Mouse (Mus musculus): ENCODE data around the gene Rps11. TPM values are rescaled to one million over a fixed set of nuclear protein-coding genes. Genes with fewer than 3 reads are reported as not detected.

The Rps11 gene
- 1,000 to 10,000 TPM; 1,010 to 1,023 TPM for total RNA-seq (2023)

DNA sequence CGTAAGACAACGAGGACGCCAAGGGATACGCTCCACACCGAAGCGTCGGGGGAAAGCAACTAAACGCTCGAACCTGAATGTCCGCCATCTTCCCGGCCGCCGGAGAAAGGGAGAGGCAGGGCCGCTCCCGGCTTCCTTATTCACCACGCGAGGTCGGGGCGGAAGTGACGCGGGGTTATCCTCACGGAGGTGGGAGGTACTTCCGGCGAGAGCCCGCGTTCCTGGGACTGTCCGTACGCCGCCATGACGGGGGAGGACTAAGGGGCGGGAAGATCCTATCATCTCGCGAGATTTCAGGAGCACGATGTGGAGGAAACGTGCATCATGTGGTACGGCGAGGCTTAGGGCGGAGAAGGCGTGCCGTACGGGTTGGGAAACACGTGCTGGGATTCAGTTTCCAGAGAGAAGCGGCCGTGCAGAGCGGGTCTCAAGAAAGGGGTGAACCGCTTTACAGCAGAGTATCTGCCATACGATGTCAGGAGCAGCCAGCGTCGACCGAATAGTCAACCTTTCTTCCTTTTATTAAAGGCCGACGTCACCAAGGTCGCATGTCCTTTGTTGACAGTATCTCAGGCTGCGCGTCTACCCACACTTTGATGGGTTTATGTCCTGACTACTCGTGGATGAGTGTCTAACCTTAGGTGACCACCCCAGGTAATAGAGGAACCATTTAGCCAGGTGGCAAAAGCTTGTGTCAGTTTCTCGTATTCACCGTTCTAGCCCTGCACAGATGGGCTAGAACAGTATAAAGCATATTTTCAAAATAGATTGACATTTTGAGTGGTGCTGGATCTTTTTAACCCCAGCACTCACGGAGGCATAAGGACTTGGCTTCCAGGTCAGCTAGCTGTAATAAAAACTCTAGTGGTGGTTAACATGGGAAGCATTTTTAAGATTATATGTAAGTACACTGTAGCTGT is at the start of gene Rps11:
TSS of gene Rps11 (minus strand) at position 216 of the 920 bp plus-strand sequence.

DNA sequence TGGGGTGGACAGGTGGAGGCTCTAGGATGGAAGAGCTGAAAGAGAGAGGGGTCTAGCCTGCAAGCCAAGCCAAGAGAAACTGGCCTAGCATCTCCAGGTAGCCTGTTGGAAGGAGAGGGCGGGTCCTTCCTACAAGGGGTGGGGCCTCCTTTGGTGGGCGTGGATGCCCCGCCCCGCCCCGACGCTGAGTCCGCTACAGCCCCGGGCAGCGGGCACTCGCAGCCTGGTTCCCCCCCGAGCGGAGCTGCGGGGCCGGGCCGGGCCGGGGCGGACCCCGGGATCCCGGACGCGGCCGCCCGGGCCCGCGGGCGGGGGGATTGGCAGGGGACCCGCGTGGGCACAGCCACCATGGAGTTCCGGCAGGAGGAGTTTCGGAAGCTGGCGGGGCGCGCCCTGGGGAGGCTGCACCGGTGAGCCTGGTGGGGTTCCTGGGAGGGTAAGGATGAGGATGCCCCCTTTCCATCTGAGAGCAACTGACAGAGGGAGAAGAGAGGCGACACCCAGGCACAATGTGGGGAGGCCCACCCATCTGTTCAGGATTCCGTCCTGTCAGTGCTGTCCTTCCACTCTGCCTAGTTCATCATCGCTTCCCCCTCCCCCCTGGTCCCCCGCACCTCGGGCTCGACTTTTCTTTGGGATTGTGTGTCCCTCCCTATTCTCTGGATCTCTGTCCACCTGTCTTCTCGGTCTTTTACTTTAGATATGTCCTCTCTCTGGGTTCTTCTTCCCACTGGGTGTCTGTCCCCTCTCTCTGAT is 39.7 kb upstream of the Rps11 start, which contains the start of gene Slc17a7:
TSS of gene Slc17a7 (plus strand) at position 215 of the 756 bp plus-strand sequence.

DNA sequence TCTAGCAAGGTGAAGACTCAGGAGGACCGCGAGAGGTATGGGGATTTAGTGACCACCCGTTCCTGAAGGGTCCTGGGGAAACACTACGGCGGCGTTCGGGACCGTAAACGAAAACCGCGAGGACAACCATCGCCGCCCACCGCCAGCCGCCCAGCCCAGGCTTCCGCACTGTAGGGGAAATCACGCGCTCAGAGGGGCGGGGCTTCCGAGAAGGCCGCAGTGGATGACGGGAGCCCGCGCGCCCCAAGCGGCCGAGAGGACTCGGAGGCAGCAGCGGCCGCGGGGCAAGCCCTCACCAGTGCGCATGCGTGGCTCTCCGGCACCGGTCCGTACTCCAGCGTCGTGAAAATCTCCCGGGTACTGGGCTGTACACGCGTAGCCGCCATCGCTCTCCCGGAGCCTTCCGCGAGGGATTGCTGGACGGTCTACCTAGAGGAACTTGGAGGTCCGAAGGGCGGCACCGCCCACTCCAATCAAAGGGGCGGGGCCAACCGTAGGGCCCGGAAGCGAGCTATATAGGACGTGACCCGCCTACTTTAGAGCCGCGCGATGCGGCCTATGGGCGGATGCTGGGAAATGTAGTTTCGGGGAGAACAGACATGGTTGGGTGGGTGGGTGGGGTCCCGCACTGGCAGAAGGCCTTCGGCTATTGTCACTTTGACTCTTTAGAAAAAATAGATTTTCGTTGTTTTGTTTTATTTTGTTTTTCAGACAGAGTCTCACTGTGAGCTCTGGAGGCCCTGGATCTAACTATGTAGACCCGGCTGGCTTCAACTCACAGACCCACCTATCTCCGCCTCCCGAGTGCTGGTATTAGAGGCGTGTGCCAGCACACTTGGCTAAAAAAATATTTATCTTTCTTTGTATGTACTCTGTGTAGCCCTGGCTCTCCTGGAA is 30.1 kb upstream of the Rps11 start, which contains the start of the genes Pih1d1 and Aldh16a1:
TSS of gene Pih1d1 (plus strand) at position 208 of the 897 bp plus-strand sequence.
TSS of gene Aldh16a1 (minus strand) at position 489 of the 897 bp plus-strand sequence.

DNA sequence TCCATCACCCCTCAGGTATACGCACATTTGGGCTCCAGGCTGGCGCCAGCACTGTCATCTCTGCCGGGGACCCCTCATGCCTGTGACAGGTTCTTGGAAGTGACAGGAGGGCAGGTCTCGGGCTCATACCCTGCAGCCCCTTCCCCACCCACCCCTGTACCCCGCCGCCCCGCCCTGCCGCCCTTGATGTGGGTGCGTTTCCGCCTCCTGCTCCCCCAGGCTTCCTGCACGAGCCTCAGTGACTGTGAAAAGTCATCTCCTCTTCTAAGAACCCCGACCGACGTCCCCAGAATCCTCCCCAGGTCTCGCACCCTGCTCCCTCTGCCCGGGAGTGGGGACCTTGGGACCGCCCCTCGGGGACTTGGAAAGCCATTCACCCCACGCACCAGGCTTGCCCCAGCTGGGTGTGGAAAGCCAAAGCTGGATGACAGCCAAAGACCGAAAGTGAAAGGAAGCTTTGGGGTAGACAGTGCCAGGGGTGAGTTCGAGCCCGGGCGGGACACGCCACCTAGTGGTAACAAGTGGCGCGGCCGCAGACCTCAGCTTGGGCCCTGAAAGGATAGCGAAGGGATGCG is 11.8 kb upstream of the Rps11 start, which contains the start of the genes Gm45713 and Flt3l:
TSS of gene Gm45713 (minus strand) at position 239 of the 575 bp plus-strand sequence.
TSS of gene Flt3l (minus strand) at position 440 of the 575 bp plus-strand sequence.

DNA sequence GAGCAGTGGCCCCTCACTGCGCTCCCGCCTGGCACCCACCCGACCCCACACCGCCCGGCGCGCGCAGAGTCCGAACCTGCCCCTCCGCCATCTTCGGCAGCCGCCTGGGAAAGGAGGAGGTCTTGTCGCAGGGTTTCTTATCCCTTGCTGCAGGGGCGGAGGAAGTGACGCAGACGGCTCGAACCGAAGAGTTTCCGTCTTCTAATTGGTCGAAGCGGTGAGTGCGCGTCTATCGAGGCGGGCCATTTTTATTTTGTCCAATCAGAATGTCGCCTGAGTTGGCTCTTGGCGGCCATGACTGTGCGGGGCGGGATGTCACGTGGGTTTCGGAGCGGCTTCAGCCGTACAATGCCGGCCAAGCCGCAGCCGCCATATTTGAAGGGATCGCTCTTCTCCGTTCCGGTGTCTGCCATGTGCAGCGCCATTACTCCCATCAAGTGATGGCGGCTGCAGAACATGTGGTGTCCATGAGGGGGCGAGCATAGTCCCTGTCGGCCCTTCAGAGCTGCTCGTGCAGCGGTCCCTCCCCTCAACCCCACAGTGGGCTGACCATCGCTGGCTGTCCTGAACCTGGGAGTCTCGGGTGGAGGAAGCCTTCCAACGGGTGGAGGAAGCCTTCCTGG is 4.5 kb upstream of the Rps11 start, which contains the start of gene Rpl13a:
TSS of gene Rpl13a (minus strand) at position 138 of the 623 bp plus-strand sequence.

DNA sequence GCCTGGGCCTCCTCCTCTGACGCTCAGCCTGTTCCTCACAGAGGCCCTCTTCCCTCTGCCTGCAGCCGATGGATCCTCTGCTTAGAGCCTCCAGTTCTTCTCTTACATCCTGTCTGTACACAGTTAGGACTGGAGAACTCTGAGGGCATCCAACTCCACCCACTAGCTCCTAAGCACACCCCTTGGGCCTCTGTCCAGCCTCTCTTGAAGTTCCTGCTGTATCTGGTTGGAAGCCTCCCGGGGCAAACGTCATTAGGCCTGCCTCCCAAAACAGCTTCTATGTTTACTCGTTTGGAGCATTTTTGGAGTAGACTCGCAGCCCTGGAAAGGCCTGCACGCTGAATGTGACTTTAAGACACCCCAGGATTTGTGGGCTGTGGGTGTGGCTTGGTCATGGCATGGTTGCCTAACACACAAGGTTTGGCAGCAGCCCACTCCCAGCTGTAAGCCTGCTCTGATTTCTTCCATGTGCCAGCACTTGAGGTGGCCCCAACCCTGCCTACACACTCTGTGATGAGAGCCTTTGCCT is 20.5 kb downstream of the Rps11 start, which contains the start of gene Fcgrt:
TSS of gene Fcgrt (minus strand) at position 200 of the 529 bp plus-strand sequence.

DNA sequence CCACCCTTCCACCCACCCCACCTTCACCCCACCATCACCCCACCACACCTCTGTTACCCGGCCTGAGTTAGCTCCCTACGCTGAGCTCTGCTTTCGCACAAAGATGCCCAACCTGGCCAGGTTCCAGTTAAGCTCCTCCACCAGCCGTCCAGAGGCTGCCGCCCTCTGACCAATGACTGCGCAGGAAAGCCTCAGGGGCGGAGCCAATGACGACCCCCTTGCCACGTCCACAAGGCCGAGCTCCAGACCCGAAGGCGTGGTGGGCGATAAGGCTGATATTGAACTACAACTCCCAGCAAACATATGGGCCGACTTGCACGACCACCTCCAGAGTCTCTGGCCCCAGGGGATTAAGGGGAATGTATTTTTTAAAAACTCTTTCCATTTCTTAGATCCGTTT is 32.2 kb downstream of the Rps11 start, which contains the start of gene Rcn3:
TSS of gene Rcn3 (minus strand) at position 174 of the 400 bp plus-strand sequence.

Other genes with a start within 250 kb of the Rps11 start
- gene Med25, start 231.7 kb downstream of the Rps11 start, total RNA-seq (2023) = 10 to 100 TPM; 36.7 to 44.1 TPM
- gene Fuz, start 228.4 kb downstream of the Rps11 start, total RNA-seq (2023) = 1 to 10 TPM; 5.7 to 7.4 TPM
- 10 to 100 TPM; 70.1 to 74.6 TPM for gene Ap2a1, start 194.9 kb downstream of the Rps11 start, total RNA-seq (2023)
- not detected for gene Tsks, start 181.2 kb downstream of the Rps11 start, total RNA-seq (2023)
- gene Cpt1c, start 149.6 kb downstream of the Rps11 start, total RNA-seq (2023) = under 1 TPM; 0.53 to 0.85 TPM
- 10 to 100 TPM; 74.9 to 80.6 TPM for gene Prmt1, start 137.9 kb downstream of the Rps11 start, total RNA-seq (2023)
- 10 to 100 TPM; 63.0 to 71.9 TPM for gene Irf3, start 126.8 kb downstream of the Rps11 start, total RNA-seq (2023)
- 10 to 100 TPM in 1 of 2 experiments, 1 to 10 TPM in 1; 8.8 to 18.8 TPM for gene Bcl2l12, start 125.7 kb downstream of the Rps11 start, total RNA-seq (2023)
- gene Scaf1, start 108.1 kb downstream of the Rps11 start, total RNA-seq (2023) = 10 to 100 TPM; 61.1 to 62.1 TPM
- 10 to 100 TPM; 14.9 to 17.0 TPM for gene Rras, start 106.5 kb downstream of the Rps11 start, total RNA-seq (2023)
- 10 to 100 TPM; 22.3 to 25.8 TPM for gene Prr12, start 71.6 kb downstream of the Rps11 start, total RNA-seq (2023)
- gene Nosip, start 62.0 kb downstream of the Rps11 start, total RNA-seq (2023) = 10 to 100 TPM; 29.1 to 38.1 TPM
- 10 to 100 TPM; 17.4 to 19.6 TPM for gene Prrg2, start 61.8 kb downstream of the Rps11 start, total RNA-seq (2023)
- gene Rcn3, start 32.2 kb downstream of the Rps11 start, total RNA-seq (2023) = 1 to 10 TPM; 3.0 to 3.1 TPM
- 10 to 100 TPM; 19.0 to 24.9 TPM for gene Fcgrt, start 20.6 kb downstream of the Rps11 start, total RNA-seq (2023)
- 1,000 to 10,000 TPM; 1,046 to 1,214 TPM for gene Rpl13a, start 4.3 kb upstream of the Rps11 start, total RNA-seq (2023)
- not detected for gene Gm45713, start 11.8 kb upstream of the Rps11 start, total RNA-seq (2023)
- gene Flt3l, start 12.0 kb upstream of the Rps11 start, total RNA-seq (2023) = 10 to 100 TPM; 22.2 to 29.2 TPM
- gene Pih1d1, start 29.9 kb upstream of the Rps11 start, total RNA-seq (2023) = 10 to 100 TPM; 46.2 to 47.4 TPM
- gene Aldh16a1, start 30.1 kb upstream of the Rps11 start, total RNA-seq (2023) = 10 to 100 TPM; 82.4 to 96.0 TPM
- not detected for gene Slc17a7, start 39.5 kb upstream of the Rps11 start, total RNA-seq (2023)
- not detected for gene Gfy, start 55.1 kb upstream of the Rps11 start, total RNA-seq (2023)
- gene Pth2, start 56.6 kb upstream of the Rps11 start, total RNA-seq (2023) = not detected
- not detected for gene Ccdc155, start 80.5 kb upstream of the Rps11 start, total RNA-seq (2023)
- 1 to 10 TPM; 1.0 to 1.3 TPM for gene Dkkl1, start 87.7 kb upstream of the Rps11 start, total RNA-seq (2023)
- not detected for gene Tead2, start 91.3 kb upstream of the Rps11 start, total RNA-seq (2023)
- gene Cd37, start 114.7 kb upstream of the Rps11 start, total RNA-seq (2023) = 100 to 1,000 TPM; 297 to 345 TPM
- under 1 TPM; 0.57 to 0.59 TPM for gene Slc6a16, start 116.6 kb upstream of the Rps11 start, total RNA-seq (2023)
- under 1 TPM in 1 of 2 experiments, not detected in 1; 0.24 TPM for gene Slc6a21, start 153.1 kb upstream of the Rps11 start, total RNA-seq (2023)
- gene Trpm4, start 209.3 kb upstream of the Rps11 start, total RNA-seq (2023) = 1 to 10 TPM; 2.3 to 4.8 TPM
- gene Hrc, start 210.9 kb upstream of the Rps11 start, total RNA-seq (2023) = under 1 TPM in 1 of 2 experiments, not detected in 1; 0.68 TPM
- gene Ppfia3, start 242.6 kb upstream of the Rps11 start, total RNA-seq (2023) = under 1 TPM in 1 of 2 experiments, not detected in 1; 0.31 TPM
- under 1 TPM in 1 of 2 experiments, not detected in 1; 0.66 TPM for gene Lin7b, start 246.1 kb upstream of the Rps11 start, total RNA-seq (2023)

All from neutrophil, adult 83 days (primary cell).